Mouse (Mus musculus) midbrain, embryonic 11.5 days (tissue): ENCODE measurements around the gene Gm5767. TPM values are rescaled to one million over a fixed set of nuclear protein-coding genes. Genes with fewer than 3 reads are reported as not detected.

Experiments
- ATAC-seq: fragments of 200-750 bp; cut with Nextera tagmentation; 2 replicates; pipeline ENCODE4 v1.8.0; 2017; ENCODE audit warnings: moderate TSS enrichment, moderate library complexity; ENCODE audit not compliant: low FRiP score
- DNase-seq: peaks from one replicate; pipeline ENCODE4 v3.0.0; 2015; ENCODE audit warnings: low spot score; ENCODE audit errors: missing footprints
- H3K27ac ChIP-seq: fragments of 300-500 bp; sonication (generic); 2 replicates; pipeline ENCODE4 v1.5.1; 2014; ENCODE audit warnings: low read depth, low read length
- H3K27me3 ChIP-seq: fragments of 300-500 bp; sonication (generic); 2 replicates; pipeline ENCODE4 v1.6.1; 2014; ENCODE audit warnings: mild to moderate bottlenecking, low read length, moderate library complexity, mixed read lengths; ENCODE audit not compliant: control insufficient read depth, insufficient read depth
- H3K36me3 ChIP-seq: fragments of 300-500 bp; sonication (generic); 2 replicates; pipeline ENCODE4 v1.6.1; 2014; ENCODE audit warnings: mild to moderate bottlenecking, low read length, moderate library complexity, mixed read lengths; ENCODE audit not compliant: control insufficient read depth, insufficient read depth
- H3K4me1 ChIP-seq: fragments of 300-500 bp; sonication (generic); 2 replicates; pipeline ENCODE4 v1.6.1; 2014; ENCODE audit warnings: low read length; ENCODE audit not compliant: control insufficient read depth, insufficient read depth
- H3K4me2 ChIP-seq: fragments of 300-500 bp; sonication (generic); 2 replicates; pipeline ENCODE4 v1.6.1; 2014; ENCODE audit warnings: mild to moderate bottlenecking, moderate library complexity
- H3K4me3 ChIP-seq: fragments of 300-500 bp; sonication (generic); 2 replicates; pipeline ENCODE4 v1.5.1; 2014; ENCODE audit warnings: low read depth, low read length
- H3K9ac ChIP-seq: fragments of 300-500 bp; sonication (generic); 2 replicates; pipeline ENCODE4 v1.6.1; 2014; ENCODE audit warnings: low read length
- H3K9me3 ChIP-seq: fragments of 300-500 bp; sonication (generic); 2 replicates; pipeline ENCODE4 v1.6.1; 2016; ENCODE audit warnings: low read length; ENCODE audit not compliant: control insufficient read depth
- WGBS: fragments of 180-500 bp; shearing (Covaris S2); extraction: QIAGEN DNeasy Blood & Tissue Kit; methylation state at CpG from one replicate; pipeline ENCODE4 v1.1.7; 2014; 5-methylcytosine and 5-hydroxymethylcytosine counted together
- polyA plus RNA-seq: library from polyadenylated mRNA; unstranded; fragments of >200 nt; fragmentation: Nextera tagmentation; extraction: Ambion mirVana; gene quantifications from 2 replicates; pipeline ENCODE4 v1.2.1, GENCODE M21; 2014

The Gm5767 gene
- polyA plus RNA-seq, 1 experiment from 2014 or later, result not detected

DNA sequence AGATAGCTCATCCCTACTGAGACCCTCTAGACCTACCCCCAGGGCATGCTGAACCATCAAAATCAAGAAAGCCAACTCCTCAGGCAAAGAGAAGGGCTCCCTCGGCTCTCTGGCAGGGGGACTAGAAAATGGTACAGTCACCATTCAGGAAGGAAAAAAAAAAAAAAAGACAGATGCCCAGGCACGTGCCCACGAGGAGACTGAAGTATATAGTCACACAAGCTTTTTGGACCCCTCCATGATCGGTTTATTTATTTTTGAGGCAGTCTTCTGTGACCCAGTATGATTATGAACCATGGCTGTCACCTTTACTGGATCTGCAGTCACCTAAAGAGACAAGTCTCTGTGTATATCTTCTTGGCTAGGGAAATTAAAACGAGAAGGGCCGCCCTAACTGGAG is 7.2 kb upstream of the Gm5767 start:
- H3K4me2 ChIP-seq, result no peak overlapping the region
- WGBS, result 73% methylated on average over 6 of the region's 6 CpGs
- DNase-seq (no peak), ATAC-seq (no peak)
- no peaks in the 10 kb centered on the region for H3K9me3 ChIP-seq
- no peak overlapping the region for H3K27ac ChIP-seq
- no peak overlapping the region for H3K4me3 ChIP-seq
- H3K9ac ChIP-seq, result no peak overlapping the region
- H3K4me1 ChIP-seq, result peaks cover 21% of the 10 kb centered on the region
- H3K27me3 ChIP-seq, result peaks cover 12% of the 10 kb centered on the region
- no peaks in the 10 kb centered on the region for H3K36me3 ChIP-seq

DNA sequence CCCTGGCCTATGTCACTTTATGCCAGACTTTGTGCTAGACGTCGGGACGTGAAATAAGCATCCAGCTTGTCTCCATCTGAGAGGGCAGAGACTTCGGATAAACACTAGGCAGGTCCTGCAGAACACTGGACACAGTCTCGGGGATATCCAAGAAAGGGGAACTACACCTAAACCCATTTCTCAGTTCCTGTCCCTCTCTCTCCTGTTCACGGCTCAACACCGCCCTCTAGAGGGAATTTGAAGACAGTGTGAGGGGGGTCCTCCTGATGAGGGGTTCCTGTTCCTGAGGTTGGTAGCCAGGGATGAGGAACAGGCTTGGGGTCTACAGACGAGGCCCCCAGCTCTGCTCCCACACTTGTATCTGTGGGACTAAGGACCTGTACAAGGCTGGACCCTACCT is 6.4 kb upstream of the Gm5767 start:
- Histone ChIP-seq H3K27me3 (peaks cover 12% of the 10 kb centered on the region), H3K9ac (no peak overlapping the region), H3K36me3 (no peaks in the 10 kb centered on the region), H3K4me2 (no peak overlapping the region), H3K9me3 (no peaks in the 10 kb centered on the region), H3K4me1 (peaks cover 13% of the 10 kb centered on the region), H3K27ac (no peak overlapping the region), H3K4me3 (no peak overlapping the region)
- DNase-seq (peak; percentile 93), ATAC-seq (no peak)
- 5% methylated on average over 8 of the region's 8 CpGs for WGBS

DNA sequence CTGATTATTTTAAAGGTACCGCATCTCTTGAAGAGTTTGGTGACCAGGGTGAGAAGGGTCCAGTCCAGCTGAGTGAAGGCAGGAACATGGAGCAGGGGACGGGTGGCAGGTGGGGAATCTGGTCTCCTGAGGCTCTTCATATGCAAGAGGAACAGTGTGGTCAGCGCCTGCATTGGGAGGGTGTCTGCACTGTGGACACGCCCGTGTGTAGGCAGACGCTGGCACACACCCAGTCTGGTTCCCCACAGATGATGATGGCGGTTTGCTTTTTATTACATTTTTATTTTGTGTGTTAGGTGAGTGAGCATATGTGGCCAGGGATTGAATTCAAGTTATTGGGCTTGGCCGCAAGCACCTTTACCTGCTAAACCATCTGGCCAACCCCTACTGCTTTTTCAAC is 5.0 kb upstream of the Gm5767 start:
- H3K4me2 ChIP-seq, result no peak overlapping the region
- H3K27ac ChIP-seq, result no peak overlapping the region
- no peaks in the 10 kb centered on the region for H3K9me3 ChIP-seq
- 91% methylated on average over 8 of the region's 8 CpGs for whole genome bisulfite sequencing
- H3K9ac ChIP-seq, result no peak overlapping the region
- H3K4me1 ChIP-seq, result peaks cover 2% of the 10 kb centered on the region
- H3K4me3 ChIP-seq, result no peak overlapping the region
- no peaks in the 10 kb centered on the region for H3K36me3 ChIP-seq
- ATAC-seq (no peak), DNase-seq (no peak)
- H3K27me3 ChIP-seq, result peaks cover 12% of the 10 kb centered on the region

DNA sequence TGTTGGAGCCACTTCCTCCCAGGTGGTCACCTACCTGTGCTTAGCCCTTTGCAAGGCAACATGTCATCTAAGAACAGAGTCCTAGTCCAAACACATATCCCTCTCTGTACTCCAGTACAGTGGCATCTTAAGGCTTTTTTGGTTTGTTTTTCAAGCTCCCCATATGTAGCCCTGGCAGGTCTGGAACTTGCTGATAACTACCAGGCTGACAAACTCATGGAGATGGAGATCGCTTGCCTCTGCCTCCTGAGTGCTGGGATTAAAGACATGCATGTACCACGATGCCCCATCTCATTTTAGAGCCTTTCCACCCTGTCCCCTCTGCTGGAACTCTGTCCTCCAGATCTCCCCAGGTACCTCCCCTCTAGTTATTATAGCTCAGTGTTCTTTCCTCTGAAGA is 4.3 kb upstream of the Gm5767 start:
- no peaks in the 10 kb centered on the region for H3K36me3 ChIP-seq
- no peak overlapping the region for H3K27ac ChIP-seq
- WGBS, result 75% methylated on average over 2 of the region's 2 CpGs
- no peak overlapping the region for H3K4me3 ChIP-seq
- H3K4me2 ChIP-seq, result no peak overlapping the region
- ATAC-seq (no peak), DNase-seq (no peak)
- H3K9me3 ChIP-seq, result no peaks in the 10 kb centered on the region
- no peak overlapping the region for H3K9ac ChIP-seq
- H3K4me1 ChIP-seq, result no peaks in the 10 kb centered on the region
- peaks cover 12% of the 10 kb centered on the region for H3K27me3 ChIP-seq

DNA sequence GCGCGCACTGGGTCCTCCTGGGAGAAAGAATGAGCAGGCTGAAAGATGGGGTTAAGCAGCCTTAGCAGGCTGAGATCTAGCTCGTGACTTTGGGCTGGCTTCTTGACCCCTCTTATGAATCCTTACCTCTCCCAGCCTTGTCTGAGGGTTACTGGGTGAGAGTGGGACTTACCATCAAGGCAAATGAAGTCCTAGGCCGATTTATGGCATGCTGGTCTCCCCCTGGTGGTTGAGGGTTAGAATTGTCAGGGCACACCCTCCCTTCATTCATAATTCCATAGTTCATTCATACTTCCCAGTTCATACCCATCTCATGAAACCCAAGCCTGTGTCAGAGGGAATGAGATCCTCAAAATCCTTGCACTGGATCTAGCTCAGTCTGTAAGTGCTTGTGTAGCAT is 3.8 kb upstream of the Gm5767 start:
- Histone ChIP-seq H3K9me3 (no peaks in the 10 kb centered on the region), H3K27me3 (peaks cover 12% of the 10 kb centered on the region), H3K36me3 (no peaks in the 10 kb centered on the region), H3K27ac (no peak overlapping the region), H3K9ac (no peak overlapping the region), H3K4me1 (no peaks in the 10 kb centered on the region), H3K4me2 (no peak overlapping the region), H3K4me3 (no peak overlapping the region)
- ATAC-seq (no peak), DNase-seq (no peak)
- 49% methylated on average over 4 of the region's 4 CpGs for WGBS

DNA sequence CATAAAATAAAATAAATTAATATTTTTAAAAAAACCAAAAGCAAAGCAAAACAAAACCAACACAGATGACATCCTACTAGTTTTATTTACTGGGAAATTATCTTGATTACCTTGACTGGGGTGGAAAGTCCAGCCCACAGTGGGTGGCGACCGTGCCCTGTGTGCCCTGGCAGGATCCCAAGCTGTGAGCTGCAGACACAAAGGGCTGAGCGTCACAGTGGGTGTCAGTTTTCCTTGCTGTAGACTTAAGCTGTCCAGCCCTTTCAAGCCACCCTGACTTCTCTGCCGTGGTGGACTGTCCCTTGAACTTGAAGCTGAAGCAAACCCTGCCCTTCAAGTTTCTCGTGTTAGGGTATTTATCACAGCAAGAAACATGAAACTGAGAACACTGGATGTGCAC is 2.5 kb upstream of the Gm5767 start:
- no peak overlapping the region for H3K4me2 ChIP-seq
- no peaks in the 10 kb centered on the region for H3K4me1 ChIP-seq
- H3K27ac ChIP-seq, result no peak overlapping the region
- H3K9me3 ChIP-seq, result no peaks in the 10 kb centered on the region
- ATAC-seq (no peak), DNase-seq (no peak)
- WGBS, result 57% methylated on average over 5 of the region's 5 CpGs
- H3K27me3 ChIP-seq, result peaks cover 10% of the 10 kb centered on the region
- no peaks in the 10 kb centered on the region for H3K36me3 ChIP-seq
- no peak overlapping the region for H3K4me3 ChIP-seq
- H3K9ac ChIP-seq, result no peak overlapping the region

DNA sequence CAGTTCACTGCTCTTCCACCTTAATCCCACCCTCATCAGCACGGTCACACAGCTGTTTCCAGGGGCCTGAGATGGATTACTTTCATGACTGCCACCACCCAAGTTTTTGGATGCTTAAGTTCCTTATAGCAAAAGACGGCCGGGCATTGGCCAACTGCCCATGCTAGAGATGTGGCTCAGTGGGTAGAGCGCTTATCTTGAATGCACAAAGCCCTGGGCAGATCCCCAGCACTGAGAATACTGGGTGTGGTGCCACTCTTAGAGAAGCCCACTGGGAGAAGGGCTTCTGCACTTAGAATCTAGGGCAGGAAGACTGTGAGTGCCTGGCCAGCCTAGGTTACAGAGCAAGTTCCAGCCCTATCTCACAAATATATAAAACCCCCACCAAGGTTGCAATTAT is 1.9 kb upstream of the Gm5767 start:
- Histone ChIP-seq H3K4me2 (no peak overlapping the region), H3K9ac (no peak overlapping the region), H3K36me3 (no peaks in the 10 kb centered on the region), H3K4me1 (no peaks in the 10 kb centered on the region), H3K4me3 (no peak overlapping the region), H3K9me3 (no peaks in the 10 kb centered on the region), H3K27ac (no peak overlapping the region), H3K27me3 (peaks cover 4% of the 10 kb centered on the region; the same call in 1 of the 2 replicates)
- 90% methylated on average over 4 of the region's 4 CpGs for WGBS
- DNase-seq, result no peak
- ATAC-seq, result no peak

DNA sequence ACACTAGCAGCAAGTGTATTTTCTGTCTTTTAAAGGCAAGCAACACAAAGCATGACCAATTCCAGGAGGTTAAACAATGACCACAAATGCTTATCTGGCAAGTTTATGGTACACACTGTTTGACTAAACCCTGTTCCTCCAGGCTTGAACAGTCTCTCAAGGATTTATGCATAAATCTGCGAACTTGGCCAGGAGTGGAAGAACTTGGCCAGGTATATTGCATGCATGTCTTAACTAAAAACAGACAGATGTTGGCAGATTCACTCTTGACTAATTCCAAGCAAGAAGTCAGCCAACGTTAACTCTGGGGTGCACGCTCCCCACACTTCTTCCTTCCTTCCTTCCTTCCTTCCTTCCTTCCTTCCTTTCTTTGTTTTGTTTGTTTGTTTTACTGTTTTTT is 790 bp upstream of the Gm5767 start:
- H3K9ac ChIP-seq, result no peak overlapping the region
- H3K27ac ChIP-seq, result no peak overlapping the region
- no peak for DNase-seq
- no peaks in the 10 kb centered on the region for H3K27me3 ChIP-seq
- H3K36me3 ChIP-seq, result no peaks in the 10 kb centered on the region
- H3K4me1 ChIP-seq, result no peaks in the 10 kb centered on the region
- 93% methylated on average over 3 of the region's 3 CpGs for WGBS
- ATAC-seq, result no peak
- no peak overlapping the region for H3K4me2 ChIP-seq
- no peaks in the 10 kb centered on the region for H3K9me3 ChIP-seq
- H3K4me3 ChIP-seq, result no peak overlapping the region

DNA sequence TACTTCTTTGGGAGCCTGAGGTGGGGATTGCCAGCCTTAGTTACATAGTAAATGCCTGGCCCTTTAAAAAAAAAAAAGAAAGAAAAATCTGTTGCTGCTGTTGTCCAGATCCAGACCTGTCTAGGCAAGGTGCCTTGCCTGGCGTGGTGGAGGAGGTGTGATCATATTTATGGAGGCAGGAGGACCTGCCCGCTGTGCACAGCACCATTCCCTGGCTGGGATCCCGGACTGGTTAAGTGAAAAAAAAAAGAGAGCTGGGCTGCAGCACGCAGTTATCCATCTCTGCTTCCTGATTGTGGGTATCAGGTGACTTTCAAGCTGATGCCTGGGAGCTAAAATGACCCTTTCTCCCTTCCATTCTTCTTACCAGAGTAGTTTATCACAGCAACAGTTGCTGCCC is 4.5 kb downstream of the Gm5767 start:
- no peak overlapping the region for H3K4me3 ChIP-seq
- H3K4me1 ChIP-seq, result no peaks in the 10 kb centered on the region
- no peak overlapping the region for H3K9ac ChIP-seq
- ATAC-seq, result no peak
- WGBS, result 96% methylated on average over 4 of the region's 4 CpGs
- peaks cover 4% of the 10 kb centered on the region; the same call in 1 of the 2 replicates for H3K36me3 ChIP-seq
- no peaks in the 10 kb centered on the region for H3K9me3 ChIP-seq
- H3K27ac ChIP-seq, result no peak overlapping the region
- no peak for DNase-seq
- H3K27me3 ChIP-seq, result no peaks in the 10 kb centered on the region
- H3K4me2 ChIP-seq, result no peak overlapping the region
